Mouse (Mus musculus) layer of hippocampus, adult 2 months (tissue): ENCODE measurements around the gene Pla2g4e. TPM values are rescaled to one million over a fixed set of nuclear protein-coding genes. Genes with fewer than 3 reads are reported as not detected.

Experiments used
- DNase-seq, 2 experiments: peaks; one replicate each; pipeline ENCODE4 v3.0.0; 2022; ENCODE audit warnings: low spot score in 2 of 2
- H3K27ac ChIP-seq: fragments of 200-600 bp; 2 replicates; pipeline ENCODE4 v1.8.1; 2022
- H3K4me3 ChIP-seq: fragments of 200-600 bp; 2 replicates; pipeline ENCODE4 v1.8.1; 2022; ENCODE audit warnings: mild to moderate bottlenecking
- CTCF ChIP-seq: fragments of 200-600 bp; conservative IDR thresholded peaks from 2 replicates; pipeline ENCODE4 v1.8.1; 2022; ENCODE audit warnings: antibody characterized with exemption, mild to moderate bottlenecking, moderate library complexity
- long read RNA-seq, 2 experiments: library from polyadenylated mRNA; stranded (forward); transcript quantifications; one replicate each; pipeline ENCODE4 v2.0.0; 2021; ENCODE audit warnings: borderline mapping rate in 2 of 2
- total RNA-seq, 2 experiments: library from RNA; stranded (reverse); gene quantifications; 2 replicates each; pipeline ENCODE4 v1.2.3; 2021

Gene Pla2g4e
- total RNA-seq, result 10 to 100 TPM; 11.9 to 12.1 TPM
- long read RNA-seq, experiment 1, partial matches to known transcripts, result 3 of 8 reads
- long read RNA-seq, experiment 1, other reads (novel, unspliced or antisense), result 5 of 8 reads
- long read RNA-seq, experiment 2, full-length matches to known transcripts, result 1 of 6 reads
- long read RNA-seq, experiment 2, partial matches to known transcripts, result 3 of 6 reads
- long read RNA-seq, experiment 2, other reads (novel, unspliced or antisense), result 2 of 6 reads

- DNase-seq, result peak in 1 of 2 experiments; percentile 35
- H3K4me3 ChIP-seq, result peak within 1 kb of the TSS; percentile 55
- TF ChIP-seq CTCF, result no peak
- H3K27ac ChIP-seq, result peak within 1 kb of the TSS; percentile 88
Observed at GRCm38 (mm10) chr2:120244679-120245420, at the start of gene Pla2g4e. Pla2g4e (minus strand) TSS chr2:120245335.

DNA sequence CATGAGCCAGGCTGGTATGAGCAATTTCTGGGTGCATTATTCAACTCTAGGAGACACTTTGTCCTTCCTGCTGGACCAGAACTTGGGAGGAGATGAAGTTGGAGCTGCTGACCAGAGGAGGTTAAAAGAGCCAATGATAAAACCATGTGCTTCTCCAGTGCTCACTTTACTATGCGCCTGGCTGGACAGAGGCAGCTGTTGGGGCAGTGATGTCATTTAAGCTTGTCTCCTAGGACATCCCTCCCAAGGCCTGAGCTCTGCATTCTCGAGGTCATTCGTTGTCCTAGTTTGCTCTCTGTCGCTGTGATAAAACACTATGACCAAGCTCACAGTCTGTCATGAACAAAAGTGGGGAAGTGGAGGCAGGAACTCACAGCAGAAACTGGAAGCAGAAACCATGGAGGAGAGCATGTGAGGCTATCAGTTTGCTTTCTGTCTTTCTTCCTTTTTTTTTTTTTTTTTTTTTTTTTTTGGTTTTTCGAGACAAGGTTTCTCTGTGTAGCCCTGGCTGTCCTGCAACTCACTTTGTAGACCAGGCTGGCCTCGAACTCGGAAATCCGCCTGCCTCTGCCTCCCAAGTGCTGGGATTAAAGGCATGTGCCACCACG is 46.4 kb upstream of the Pla2g4e start:
- H3K27ac ChIP-seq, result no peak overlapping the region
- DNase-seq, result no peak
- no peak overlapping the region for H3K4me3 ChIP-seq
- no peak for TF ChIP-seq CTCF

DNA sequence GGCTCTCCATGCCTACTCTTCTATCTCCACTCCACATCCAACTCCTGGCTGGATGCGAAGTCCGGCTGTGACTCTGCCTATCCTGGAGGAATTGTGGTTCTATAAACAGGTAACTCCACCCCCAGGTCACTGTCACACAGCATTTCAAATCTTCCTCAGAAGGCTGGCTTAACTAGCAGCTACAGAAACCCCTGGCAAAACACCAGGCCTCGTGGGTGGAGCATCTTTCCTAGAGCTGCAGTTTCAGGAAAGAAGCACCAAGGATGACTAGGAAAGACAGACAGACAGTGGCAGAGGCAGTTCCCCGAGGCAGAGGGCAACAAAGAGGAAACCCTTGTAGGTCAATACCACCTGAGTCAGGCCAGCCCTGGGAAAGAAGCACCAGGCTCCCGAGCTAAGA is 43.9 kb upstream of the Pla2g4e start, which contains the start of gene Pla2g4d:
Gene Pla2g4d (minus strand): TSS at position 203 of the 400 bp plus-strand sequence.
- no peak within 1 kb of the TSS for H3K4me3 ChIP-seq
- TF ChIP-seq CTCF, result no peak
- no peak for DNase-seq

DNA sequence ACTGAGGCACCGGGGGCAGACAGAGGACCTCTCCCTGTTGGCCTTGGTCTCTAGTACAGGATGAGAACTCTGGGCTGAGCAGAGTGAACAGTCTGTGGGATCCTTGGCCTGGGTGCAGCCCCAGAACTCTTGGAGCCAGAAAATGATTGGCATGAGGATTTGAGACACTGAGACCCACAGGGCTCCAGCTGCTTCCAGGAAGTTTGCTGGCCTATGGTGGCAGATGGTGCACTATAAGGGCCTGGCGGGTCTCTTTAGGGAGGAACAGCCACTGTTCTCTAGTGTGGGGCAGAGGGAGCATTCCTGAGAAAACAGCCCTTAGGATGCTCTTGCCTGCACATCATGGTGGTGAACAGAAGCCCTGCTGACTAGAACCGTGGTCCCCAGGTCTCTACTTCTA is 43.3 kb upstream of the Pla2g4e start:
- TF ChIP-seq CTCF, result no peak
- no peak for DNase-seq
- Histone ChIP-seq H3K27ac (no peak overlapping the region), H3K4me3 (no peak overlapping the region)

More for the DNA sequence above, 43.9 kb upstream of the Pla2g4e start, which contains the start of gene Pla2g4d:
- H3K27ac ChIP-seq, result no peak within 1 kb of the TSS

GRCm38 (mm10) chr2:120285639-120286038 is 40.5 kb upstream of the Pla2g4e start:
- no peak for TF ChIP-seq CTCF
- DNase-seq, result no peak
- Histone ChIP-seq H3K4me3 (no peak overlapping the region), H3K27ac (no peak overlapping the region)

- no peak for TF ChIP-seq CTCF
- H3K4me3 ChIP-seq, result no peak overlapping the region
- no peak for DNase-seq
- H3K27ac ChIP-seq, result no peak overlapping the region
Observed at GRCm38 (mm10) chr2:120284705-120285104, 39.6 kb upstream of the Pla2g4e start.

GRCm38 (mm10) chr2:120284094-120284493 is 39.0 kb upstream of the Pla2g4e start:
- no peak for TF ChIP-seq CTCF
- H3K4me3 ChIP-seq, result no peak overlapping the region
- no peak overlapping the region for H3K27ac ChIP-seq
- no peak for DNase-seq

- Histone ChIP-seq H3K27ac (no peak overlapping the region), H3K4me3 (no peak overlapping the region)
- no peak for DNase-seq
- TF ChIP-seq CTCF, result no peak
Observed at GRCm38 (mm10) chr2:120283550-120283949, 38.4 kb upstream of the Pla2g4e start.

DNA sequence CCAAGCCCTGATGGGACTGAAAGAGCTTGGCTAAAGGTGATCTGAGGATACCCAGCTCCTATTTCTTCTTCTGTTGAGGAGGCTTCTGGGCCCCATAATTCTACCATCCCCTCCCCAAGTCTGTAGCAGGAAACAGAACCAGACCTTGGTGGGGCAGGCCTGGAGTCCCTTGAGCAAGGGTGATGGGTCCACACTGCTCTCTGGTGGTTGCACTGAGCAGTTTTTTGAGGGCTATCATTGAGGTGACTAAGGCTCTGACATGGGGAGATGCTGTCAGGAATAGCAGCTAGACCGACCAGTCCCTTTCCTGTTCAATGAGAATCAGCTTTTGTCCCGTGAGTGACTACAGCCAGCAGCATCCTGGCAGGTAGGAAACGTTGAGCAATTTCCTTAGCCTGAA is 36.1 kb upstream of the Pla2g4e start:
- DNase-seq, result no peak
- H3K4me3 ChIP-seq, result no peak overlapping the region
- TF ChIP-seq CTCF, result peak; percentile 54
- H3K27ac ChIP-seq, result no peak overlapping the region

- peak; percentile 47 to 71 for DNase-seq
- Histone ChIP-seq H3K4me3 (no peak overlapping the region), H3K27ac (no peak overlapping the region)
- TF ChIP-seq CTCF, result peak; percentile 96
Observed at GRCm38 (mm10) chr2:120279961-120280360, 34.8 kb upstream of the Pla2g4e start.

- no peak for DNase-seq
- TF ChIP-seq CTCF, result no peak
Observed at GRCm38 (mm10) chr2:120276951-120277350, 31.8 kb upstream of the Pla2g4e start.

DNA sequence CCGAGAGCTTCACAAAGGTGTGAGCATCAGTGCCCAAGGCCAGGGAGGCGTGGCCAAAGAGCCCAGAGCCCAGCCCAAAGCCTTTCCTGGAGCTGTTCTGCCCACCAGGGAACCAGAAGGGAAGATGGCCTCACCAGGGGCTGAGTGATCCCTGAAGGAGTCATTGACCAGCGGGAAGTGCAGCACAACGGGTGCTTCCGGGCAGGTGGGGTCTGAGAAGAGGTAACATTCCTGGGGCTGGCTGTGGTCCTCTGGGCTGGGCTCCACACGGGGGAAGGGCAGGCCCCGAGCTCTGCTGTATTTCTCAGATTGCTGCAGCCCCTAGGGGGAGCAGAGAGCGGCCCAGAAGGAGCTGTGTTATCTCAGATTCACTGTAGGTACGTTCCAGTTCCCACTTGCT is 23.5 kb upstream of the Pla2g4e start:
- TF ChIP-seq CTCF, result peak; percentile 66
- H3K4me3 ChIP-seq, result no peak overlapping the region
- no peak overlapping the region for H3K27ac ChIP-seq
- DNase-seq, result no peak

More at GRCm38 (mm10) chr2:120276951-120277350, 31.8 kb upstream of the Pla2g4e start:
- Histone ChIP-seq H3K4me3 (no peak overlapping the region), H3K27ac (no peak overlapping the region)

GRCm38 (mm10) chr2:120265523-120265922 is 20.4 kb upstream of the Pla2g4e start:
- no peak overlapping the region for H3K27ac ChIP-seq
- DNase-seq, result no peak
- TF ChIP-seq CTCF, result peak; percentile 77
- no peak overlapping the region for H3K4me3 ChIP-seq
